Mouse (Mus musculus): ENCODE results near the gene Dbx1.

The Dbx1 gene

GRCm38 (mm10) chr7:49636491-49637115 lies at the start of gene Dbx1:
TSS of gene Dbx1 (minus strand) at chr7:49636849.
- DNase-seq = no peak

GRCm38 (mm10) chr7:49678826-49679377 lies 42.3 kb upstream of the Dbx1 start:
- DNase-seq = no peak

GRCm38 (mm10) chr7:49678100-49678825 lies 41.6 kb upstream of the Dbx1 start:
- DNase-seq = no peak

GRCm38 (mm10) chr7:49677166-49677565 lies 40.5 kb upstream of the Dbx1 start:
- DNase-seq = no peak

- DNase-seq = no peak
Observed at GRCm38 (mm10) chr7:49676627-49677026, 40.0 kb upstream of the Dbx1 start.

- no peak for DNase-seq
Observed at GRCm38 (mm10) chr7:49668260-49668857, 31.7 kb upstream of the Dbx1 start.

- DNase-seq = no peak
Observed at GRCm38 (mm10) chr7:49663575-49663974, 26.9 kb upstream of the Dbx1 start.

GRCm38 (mm10) chr7:49662492-49663026 lies 25.9 kb upstream of the Dbx1 start:
- DNase-seq = no peak

GRCm38 (mm10) chr7:49661811-49662491 lies 25.3 kb upstream of the Dbx1 start:
- no peak for DNase-seq

- DNase-seq = no peak
Observed at GRCm38 (mm10) chr7:49640709-49641305, 4.2 kb upstream of the Dbx1 start.

GRCm38 (mm10) chr7:49639864-49640708 lies 3.4 kb upstream of the Dbx1 start:
- DNase-seq = no peak

GRCm38 (mm10) chr7:49638941-49639776 lies 2.5 kb upstream of the Dbx1 start:
- DNase-seq = no peak

- DNase-seq = no peak
Observed at GRCm38 (mm10) chr7:49637851-49638663, 1.4 kb upstream of the Dbx1 start.

GRCm38 (mm10) chr7:49637281-49637680 lies 632 bp upstream of the Dbx1 start:
- no peak for DNase-seq

GRCm38 (mm10) chr7:49635971-49636370 lies 678 bp downstream of the Dbx1 start:
- DNase-seq = no peak

- no peak for DNase-seq
Observed at GRCm38 (mm10) chr7:49635074-49635621, 1.5 kb downstream of the Dbx1 start.

- peak; percentile 32 to 34 for DNase-seq
Observed at GRCm38 (mm10) chr7:49634291-49635073, 2.2 kb downstream of the Dbx1 start.

- DNase-seq = peak; percentile 59 to 61
Observed at GRCm38 (mm10) chr7:49633375-49633956, 3.2 kb downstream of the Dbx1 start.

Measured in B cell, adult 2 months (primary cell).